Mouse (Mus musculus) CD4-positive helper T cell, adult 2 months (primary cell): ENCODE results near the gene Ice2.

Experiments
- DNase-seq: peaks from one replicate; pipeline ENCODE4 v3.0.0-alpha.2; 2012; ENCODE audit warnings: low read depth, missing footprints, low spot score

The Ice2 gene

DNA sequence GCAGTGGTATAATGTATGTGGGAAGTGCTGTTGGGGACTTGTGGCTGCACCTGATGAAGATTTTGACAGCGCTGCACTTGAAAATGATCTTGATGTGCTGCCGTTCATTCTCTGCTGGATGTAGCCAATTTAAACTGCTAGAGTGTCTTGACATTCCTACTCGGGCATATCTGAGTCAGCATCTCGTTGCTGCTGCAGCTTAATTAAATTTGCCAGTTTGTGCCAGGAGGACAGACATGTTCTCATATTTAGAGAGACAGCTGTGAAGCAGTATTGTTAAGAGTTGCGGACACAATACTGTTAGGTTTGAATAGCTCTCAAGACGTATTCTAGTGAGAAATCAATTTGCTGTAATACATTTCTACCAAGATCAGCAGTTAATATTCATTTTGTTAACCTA, 7.0 kb downstream of the Ice2 start:
- no peak for DNase-seq

GRCm38 (mm10) chr9:69419476-69419875, 21.8 kb downstream of the Ice2 start:
- peak; percentile 28 for DNase-seq

GRCm38 (mm10) chr9:69430531-69430930, 32.8 kb downstream of the Ice2 start:
- DNase-seq, result no peak

DNA sequence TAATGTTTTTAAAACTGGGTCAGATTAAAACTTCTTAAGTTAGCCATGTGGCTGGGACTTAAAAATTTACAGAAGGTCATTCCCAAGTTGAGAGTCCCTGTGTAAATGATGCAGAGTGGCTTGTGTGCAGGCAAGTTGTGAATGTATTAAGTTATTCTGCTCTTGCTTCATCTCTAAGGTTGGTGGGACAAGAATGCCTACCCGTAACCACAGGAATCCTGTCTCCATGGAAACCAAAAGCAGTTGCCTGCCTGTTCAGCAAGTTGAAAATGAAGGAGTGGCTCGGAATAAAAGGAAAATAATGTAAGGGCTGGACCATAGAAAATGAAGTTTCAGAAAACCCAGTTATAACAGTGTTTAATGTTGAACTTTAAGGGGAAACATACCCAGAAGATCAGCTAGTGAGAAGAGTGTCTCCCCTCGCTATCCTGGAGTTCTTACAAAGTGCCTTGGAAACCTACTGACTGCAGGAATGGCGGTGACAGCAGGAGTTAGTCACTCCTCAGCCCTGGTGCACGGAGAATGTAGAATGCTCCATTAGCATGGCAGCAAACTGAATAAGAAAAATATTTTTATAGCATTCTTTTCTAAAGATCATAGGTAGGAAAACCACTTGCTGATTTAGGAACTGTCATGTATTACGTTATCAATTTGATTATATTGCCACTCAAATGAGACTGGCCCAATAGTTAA, 34.3 kb downstream of the Ice2 start:
- DNase-seq, result no peak

DNA sequence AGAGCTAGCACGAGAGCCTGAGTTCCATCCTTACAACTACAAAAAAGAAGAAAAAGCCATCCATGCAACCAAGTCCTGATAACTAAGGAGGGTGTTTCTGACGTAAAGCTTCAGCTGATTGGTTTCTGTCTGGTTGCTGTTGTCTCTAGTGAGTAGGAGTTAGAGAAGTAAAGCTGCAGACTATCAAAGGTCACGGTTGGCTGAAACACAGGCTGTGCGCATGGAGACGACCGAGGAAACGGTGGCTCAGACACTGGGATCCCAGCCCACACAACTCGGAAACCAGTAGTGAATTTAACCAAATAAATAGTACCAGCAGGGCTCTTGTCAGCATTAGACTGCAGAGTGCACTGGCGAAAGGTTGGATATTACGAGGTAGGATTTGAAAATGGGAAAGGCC, 37.5 kb downstream of the Ice2 start:
- no peak for DNase-seq

GRCm38 (mm10) chr9:69435662-69436061, 38.0 kb downstream of the Ice2 start:
- no peak for DNase-seq

- DNase-seq, result no peak
Observed at GRCm38 (mm10) chr9:69439805-69440357, 42.2 kb downstream of the Ice2 start.

- DNase-seq, result no peak
Observed at GRCm38 (mm10) chr9:69442471-69443038, 44.8 kb downstream of the Ice2 start.

DNA sequence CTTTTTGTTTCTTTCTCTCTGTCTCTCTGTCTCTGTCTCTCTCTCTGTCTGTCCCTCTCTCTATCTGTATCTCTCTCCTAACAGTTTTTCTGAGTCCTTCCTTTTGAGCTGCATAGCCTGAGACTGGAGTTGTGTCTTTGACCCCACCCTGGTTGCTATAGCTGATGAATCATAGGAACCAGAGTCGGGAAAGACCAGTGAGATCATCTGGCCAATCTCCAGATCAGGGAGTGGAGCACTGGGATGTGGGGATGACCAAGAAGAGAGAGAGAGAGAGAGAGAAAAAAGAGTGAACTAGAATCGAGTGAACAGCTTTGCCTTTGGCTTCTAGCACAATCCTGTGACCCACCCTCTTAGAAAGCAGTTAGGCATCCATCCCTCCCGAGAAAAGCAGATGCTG, 45.5 kb downstream of the Ice2 start:
- DNase-seq, result no peak

DNA sequence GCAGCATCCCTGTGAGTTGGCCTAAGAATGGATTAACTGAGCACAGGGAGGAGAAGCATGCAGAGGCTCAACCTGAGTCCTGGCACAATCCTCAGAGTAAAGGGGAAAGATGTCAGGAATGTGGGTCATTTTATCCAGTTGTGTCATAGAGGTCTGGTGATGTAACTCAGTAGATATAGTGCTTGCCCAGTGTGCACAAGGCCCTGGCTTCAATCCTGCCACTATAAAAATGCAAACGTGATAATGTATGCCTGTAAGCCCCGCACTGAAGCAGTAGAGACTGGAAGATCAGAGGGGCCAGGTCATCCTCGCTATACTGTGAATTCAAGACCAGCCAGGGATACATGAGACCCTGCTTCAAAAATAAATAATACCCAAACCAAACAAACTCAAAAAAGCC, 51.1 kb downstream of the Ice2 start:
- no peak for DNase-seq

- DNase-seq, result no peak
Observed at GRCm38 (mm10) chr9:69450636-69451035, 52.9 kb downstream of the Ice2 start.

DNA sequence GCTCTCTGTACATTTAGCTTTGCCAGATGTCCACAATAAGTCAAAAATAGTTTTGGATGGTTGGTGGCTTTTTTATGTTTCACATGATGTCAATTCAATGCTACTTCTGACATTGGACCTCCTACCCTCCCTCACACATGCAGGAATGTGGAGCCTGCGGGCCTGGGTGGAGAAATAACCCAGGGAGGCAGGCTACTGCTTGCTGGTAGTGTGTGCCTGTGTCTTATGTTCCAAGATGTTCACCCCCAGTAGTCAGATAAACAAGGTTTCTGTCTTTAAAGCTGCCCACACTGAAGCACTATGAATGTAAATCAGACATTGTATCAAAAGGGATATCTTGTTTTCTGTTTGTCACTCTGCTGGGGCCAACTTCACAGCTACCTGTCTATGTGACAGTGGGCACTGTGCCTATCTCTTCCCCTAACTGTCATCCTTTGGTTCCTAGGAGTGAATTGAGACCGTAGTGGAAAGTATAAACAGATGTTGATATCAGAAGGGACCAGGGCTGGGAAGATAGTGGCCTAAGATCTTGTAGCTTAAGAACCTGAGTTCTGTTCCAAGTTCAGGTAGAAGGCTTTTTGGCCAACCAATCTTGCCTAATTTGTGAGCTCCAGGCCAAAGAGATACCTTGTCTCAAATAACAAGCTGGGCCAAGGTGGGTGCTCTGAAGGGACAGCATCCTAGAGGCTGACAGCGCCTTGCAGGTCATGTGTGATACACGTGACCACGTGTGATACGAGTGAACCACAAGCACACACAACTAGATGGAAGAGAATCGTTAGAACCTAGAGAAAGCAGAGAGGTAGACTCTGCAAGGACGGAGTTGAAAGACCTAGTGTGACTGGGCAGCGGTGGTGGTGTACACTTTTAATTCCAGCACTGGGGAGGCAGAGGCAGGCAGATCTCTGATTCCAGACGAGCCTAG, 54.4 kb downstream of the Ice2 start:
- no peak for DNase-seq

- peak; percentile 83 for DNase-seq
Observed at GRCm38 (mm10) chr9:69453066-69453900, 55.6 kb downstream of the Ice2 start, which contains the start of gene Anxa2. TSS of gene Anxa2 (plus strand) at chr9:69453620.

GRCm38 (mm10) chr9:69453901-69454666, 56.4 kb downstream of the Ice2 start:
- DNase-seq, result peak; percentile 77

GRCm38 (mm10) chr9:69454691-69455090, 57.0 kb downstream of the Ice2 start:
- no peak for DNase-seq

- DNase-seq, result peak; percentile 57
Observed at GRCm38 (mm10) chr9:69455391-69455790, 57.7 kb downstream of the Ice2 start.

GRCm38 (mm10) chr9:69456406-69457075, 58.8 kb downstream of the Ice2 start:
- DNase-seq, result no peak

GRCm38 (mm10) chr9:69457143-69457542, 59.4 kb downstream of the Ice2 start:
- no peak for DNase-seq

GRCm38 (mm10) chr9:69457747-69458625, 60.3 kb downstream of the Ice2 start:
- peak; percentile 82 for DNase-seq
